Mouse (Mus musculus): ENCODE results near the gene Foxred2.

Foxred2 gene

DNA sequence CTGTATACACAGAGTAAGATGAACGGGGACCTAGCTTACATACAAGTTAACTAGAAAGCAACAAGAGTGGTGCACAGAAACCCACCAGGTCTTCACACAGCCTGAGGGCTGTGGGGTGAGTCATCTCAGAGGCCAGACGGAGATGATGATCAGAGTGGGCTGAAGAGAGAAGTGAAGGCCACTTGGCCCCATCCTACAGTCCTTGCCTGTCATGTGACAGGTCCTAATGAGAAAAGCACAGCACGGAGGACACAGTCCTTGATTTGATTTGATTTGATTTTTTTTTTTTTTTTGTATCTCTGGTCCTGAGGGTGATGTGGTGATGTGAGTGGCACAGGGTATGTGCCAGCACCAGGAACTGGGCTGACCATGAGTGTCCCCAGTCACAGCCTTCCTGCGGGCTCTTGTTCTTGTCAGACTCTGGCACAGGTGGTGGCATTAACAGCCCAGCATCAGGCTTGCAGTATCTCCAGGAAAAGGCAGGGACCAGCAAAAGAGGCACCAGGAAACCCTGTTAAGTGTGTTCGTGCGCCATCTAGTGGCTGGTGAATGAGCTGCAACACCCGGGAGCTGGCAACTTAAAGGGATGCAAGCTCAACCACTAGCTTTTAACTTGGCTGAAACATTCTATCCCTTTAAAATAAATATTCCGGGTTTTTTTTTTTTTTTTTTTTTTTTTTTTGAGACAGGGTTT, 39.5 kb downstream of the Foxred2 start:
- DNase-seq (ENCODE audit: low spot score): peak; percentile 98

DNA sequence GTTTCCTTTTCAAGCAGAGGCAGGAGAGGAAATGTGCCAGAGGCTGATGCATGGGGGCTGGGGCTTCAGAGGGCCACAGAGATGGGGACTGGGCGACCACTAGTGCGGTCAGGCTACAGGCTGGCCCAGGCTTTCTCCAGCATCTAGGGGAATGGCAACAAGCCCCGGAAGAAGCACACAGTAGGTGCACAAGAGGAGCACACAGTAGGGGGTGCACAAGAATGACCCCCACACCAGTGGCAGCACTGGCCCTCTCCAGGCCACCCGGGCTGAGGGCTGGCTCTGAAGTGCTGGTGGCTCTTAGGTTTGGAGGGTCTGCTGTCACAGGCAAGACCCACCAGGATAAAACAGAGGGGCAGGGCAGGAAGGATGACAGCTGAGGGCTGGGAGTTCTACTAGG, 41.2 kb downstream of the Foxred2 start:
- DNase-seq (ENCODE audit: low spot score): no peak

DNA sequence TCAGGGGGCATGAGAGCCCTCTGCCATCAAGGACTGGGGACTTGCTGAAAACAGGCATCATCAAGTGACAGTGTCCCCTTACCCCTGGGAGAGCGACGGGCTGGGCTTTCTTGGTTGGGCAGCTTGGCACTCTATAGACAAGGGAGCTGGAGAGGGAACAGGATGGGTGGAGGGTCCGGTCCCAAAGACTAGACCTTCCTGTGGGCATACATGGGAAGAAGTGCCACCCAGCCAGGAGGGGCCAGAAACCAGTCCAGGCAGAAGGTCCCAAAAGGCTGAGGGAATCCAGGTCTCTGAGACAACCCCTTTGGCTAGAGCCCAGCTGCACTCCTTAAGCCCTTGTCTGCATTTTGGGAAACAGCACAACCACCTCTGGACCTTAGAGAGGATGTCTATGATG, 42.0 kb downstream of the Foxred2 start:
- no peak for DNase-seq (ENCODE audit: low spot score)

DNA sequence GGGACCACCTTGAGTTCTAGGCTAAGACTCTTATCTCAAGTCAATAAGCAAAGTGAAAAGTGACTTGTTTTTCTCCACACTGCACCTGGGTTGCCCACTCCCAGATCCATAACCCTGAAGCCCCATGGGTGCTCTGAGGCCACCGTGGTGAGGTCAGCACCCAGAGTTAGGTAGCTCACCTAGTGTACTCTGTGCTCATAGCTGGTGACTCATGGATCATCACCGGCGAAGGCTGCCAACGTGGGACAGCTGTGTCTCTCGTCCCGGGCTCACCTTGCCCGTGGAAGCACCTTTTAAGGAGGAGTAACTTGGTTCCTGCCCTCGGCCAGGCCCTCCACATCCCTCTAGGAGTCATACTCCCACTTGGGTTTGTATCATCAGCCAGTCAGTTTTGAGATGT, 43.5 kb downstream of the Foxred2 start:
- DNase-seq (ENCODE audit: low spot score): no peak

DNA sequence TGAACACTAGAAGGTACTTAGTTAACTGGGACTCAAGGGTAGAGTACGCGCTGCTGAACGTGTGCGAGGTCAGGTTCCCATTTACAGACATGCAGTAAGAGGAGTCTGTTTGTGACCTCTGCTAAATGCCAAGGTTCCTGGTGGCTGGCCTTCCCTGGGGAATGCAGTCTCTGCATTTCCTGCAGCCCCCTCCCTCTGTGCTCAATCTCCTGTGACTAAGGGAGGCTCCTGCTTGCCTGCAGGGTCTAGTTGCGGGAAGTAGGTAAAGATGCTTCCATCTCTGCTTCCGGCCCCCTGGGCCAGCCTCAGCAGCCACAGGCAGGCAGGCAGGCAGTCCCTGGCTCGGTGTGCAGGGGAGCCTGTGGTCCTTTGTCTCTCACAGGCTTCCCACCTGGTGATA, 43.9 kb downstream of the Foxred2 start:
- DNase-seq (ENCODE audit: low spot score): no peak

DNA sequence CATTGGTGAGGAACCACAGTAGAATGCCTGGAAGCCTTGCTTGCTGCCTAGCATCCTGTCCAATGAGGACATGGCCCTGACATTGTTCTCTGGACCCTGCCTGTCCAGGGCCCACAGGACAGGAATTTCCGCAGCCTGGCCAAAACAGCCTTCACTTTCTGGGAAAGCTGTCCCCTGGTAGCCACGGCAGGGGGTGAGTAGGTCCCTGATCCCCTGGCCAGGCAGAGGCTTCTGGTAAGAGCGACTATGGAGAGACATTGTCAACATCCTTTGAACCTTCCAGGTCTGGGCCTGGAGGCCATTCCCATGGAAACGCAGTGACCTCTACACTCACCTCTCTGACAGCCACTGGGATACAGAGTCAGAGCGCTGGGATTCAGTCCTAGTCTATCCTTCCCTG, 44.5 kb downstream of the Foxred2 start:
- no peak for DNase-seq (ENCODE audit: low spot score)

DNA sequence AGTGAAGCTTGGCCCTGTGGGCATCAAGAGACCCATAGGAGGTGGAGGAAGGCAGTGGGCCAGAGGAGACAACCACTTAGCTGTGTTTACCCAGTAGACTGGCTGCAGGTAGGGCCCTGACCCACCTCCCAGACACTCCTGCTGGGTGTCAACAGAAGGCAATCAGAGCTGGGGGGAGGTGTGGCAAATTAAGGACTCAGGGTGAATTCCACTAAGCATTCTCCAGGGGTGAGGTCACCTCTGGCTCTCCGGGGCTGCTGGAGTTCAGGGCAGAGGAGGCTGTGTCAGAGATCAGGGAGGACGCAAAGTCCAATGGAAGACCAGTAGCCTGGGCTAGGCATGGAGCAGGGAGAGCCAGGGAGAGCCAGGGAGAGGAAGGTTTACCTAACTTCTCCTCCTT, 45.5 kb downstream of the Foxred2 start:
- DNase-seq (ENCODE audit: low spot score): no peak

DNA sequence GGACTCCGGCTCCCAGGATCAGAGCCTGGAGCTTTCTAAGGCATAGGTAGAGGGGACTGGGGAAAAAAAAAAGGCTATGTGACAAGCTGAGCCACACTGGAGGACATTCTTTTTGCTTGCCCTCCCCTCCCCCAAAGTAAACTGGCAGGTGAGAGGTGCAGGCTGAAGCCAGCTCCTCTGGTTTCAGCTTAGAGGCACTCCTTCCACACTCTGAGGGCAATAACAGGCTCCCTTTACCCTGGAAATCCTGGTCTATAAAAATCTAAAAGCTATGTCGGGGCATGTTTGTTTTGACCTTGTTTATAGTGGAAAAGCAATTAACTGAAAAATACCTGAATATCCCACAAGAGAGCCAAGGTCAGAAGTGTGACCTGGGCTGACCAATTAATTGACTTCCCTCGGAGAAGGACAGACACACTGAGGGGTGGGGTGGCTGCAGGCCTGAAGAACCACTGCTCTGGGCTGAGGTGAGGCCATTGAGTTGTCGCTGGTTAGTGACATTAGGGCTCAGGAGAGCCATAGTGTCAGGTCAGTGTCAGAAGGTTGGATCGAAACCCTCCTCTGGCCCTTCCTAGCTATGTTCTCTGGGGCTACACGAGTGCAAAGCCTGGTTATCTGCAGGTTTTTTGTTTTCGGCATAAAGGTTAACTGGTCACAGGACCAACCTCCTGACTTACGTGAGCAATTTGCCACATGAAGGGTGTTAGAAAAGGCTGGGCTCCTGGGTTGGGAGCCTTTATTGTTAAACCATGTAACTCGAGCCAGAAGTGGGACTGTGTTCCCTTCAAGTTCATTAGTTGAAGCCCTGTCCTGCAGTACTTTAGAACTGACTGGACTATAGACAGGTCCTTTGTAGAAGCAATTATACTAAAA, 48.6 kb downstream of the Foxred2 start:
- DNase-seq (ENCODE audit: low spot score): no peak

DNA sequence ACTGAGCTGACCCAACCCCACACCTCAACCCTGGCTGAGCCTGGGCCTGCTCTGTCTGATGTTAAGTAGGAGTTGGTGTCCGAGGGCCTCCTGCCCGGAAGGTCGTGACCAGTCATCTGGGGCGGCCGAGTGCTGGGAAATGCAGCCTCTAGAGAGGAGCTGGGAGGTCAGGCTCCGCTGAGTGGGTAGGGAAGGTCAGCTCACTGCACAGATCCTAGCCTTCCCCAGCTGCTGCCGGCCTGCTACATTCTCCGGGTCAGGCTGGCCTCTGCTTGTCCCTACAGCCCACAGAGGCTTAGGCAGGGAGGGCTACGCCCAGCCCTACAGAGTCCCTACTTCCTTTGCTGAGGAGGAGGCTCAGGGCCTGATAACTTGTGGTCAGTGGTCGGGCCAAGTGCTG, 50.0 kb downstream of the Foxred2 start:
- no peak for DNase-seq (ENCODE audit: low spot score)

DNA sequence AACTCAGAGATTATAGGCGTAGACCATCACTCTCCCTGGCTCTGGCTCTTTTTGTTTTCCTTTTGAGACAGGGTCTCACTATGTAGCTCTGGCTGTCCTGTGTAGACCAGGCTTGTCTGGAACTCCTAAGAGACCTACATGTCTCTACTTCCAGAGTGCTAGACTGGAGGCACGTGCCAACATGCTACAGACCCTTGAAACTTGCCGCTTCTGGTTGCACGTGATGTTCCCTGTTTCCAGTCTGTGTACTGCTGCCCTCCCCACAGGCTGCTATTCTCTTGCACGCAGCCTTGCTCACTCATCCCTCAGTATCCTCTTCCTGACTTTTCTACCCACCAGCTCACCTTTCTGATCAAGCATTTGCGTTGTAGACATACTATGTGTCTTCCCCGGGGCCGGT, 50.4 kb downstream of the Foxred2 start:
- DNase-seq (ENCODE audit: low spot score): no peak

DNA sequence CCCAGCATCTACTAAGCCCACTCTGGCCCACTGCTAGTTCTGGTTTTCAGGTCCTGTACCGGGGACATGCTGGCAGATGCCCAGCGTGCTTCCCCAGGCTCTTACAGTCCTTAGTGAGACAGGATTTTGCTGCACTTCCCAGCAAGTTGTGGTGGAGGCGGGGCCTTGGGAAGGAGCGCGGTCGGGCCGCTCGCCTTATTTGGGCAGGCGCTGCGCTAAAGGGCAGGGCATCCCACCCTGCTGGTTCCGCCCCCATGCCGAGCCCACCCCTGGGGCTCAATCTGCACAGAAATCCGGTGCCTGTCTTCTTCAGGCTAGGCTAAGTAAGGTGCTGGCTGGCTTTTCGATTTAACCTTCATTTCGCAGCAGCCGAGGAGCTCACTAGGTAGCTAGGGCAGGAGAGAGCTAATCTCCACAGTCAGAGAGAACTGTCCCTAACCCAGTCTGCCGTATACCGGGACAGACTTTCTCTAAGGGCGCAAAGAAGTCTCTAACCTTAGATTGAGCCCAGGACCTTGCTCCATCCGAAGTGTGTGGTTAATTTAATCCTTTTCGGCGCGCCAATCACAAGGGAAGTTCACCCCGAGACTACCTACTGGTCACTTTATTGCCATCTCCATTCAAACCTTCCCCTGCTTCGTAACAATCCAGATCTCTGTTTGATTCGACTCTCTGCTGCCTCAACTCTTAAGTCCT, 51.1 kb downstream of the Foxred2 start:
- peak; percentile 72 for DNase-seq (ENCODE audit: low spot score)

DNA sequence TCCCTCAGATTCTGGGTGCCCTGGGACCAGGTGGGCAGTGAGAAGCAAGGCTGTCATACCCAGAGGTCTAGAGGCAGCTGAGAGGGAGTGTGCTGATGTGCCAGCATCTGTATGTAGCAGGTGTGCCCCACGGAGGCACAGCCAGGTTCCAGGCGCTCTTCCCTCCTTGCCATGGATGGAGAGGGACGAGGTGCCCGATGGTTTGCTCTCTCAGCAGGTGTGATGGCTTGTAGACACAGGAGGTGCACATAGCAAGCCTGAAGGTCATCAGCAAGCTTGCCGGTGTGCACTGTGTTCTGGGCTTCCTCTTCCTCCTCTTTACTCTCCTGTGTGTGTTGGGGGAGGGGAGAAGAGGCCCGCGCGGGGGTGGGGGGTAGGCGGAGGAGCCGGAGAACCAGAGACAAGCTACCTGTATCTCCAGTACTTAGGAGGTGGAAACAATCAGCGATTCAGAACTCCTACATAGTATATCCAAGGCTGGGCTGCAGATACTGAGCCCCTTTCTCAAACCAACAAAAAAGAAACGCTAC, 52.1 kb downstream of the Foxred2 start:
- DNase-seq (ENCODE audit: low spot score): no peak

DNA sequence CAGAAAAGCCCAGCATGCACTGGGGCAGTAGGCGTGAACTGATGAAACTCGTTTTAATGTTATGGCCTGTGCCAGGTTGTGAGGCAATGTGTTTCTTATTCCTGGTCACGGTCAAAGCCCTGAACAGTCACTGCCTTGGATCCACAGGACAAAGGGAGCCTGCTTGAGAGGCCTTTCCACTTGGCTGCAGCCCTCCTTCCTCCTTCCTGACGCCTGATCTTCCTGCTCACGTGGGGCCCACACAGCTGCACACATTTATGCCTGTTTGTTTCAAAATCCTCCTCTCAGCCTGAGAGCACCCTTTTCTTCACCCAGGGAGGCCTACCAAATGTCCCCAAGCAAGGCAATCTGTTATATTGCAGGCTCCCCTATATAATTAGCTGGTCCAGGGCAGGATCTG, 53.3 kb downstream of the Foxred2 start:
- DNase-seq (ENCODE audit: low spot score): peak; percentile 46

DNA sequence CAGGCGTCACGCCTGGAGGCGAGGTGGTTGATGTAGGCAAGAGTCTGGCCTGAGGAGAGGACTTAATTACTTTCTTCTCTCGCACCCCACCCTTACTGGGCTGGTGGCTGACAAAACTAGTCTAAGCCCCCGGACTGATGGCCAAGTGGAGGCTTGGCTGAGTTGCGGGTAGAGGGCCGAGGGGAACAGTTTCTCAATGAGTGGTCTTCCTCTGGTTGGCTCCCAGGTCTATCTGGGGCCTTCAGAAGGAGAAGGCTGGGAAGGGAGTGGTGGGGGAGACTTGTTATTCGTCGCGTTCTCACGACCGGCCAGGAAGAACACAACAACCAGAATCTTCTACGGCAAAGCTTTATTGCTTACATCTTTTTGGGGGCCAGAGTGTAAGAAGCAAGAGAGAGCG, 61.6 kb downstream of the Foxred2 start:
- DNase-seq (ENCODE audit: low spot score): no peak

DNA sequence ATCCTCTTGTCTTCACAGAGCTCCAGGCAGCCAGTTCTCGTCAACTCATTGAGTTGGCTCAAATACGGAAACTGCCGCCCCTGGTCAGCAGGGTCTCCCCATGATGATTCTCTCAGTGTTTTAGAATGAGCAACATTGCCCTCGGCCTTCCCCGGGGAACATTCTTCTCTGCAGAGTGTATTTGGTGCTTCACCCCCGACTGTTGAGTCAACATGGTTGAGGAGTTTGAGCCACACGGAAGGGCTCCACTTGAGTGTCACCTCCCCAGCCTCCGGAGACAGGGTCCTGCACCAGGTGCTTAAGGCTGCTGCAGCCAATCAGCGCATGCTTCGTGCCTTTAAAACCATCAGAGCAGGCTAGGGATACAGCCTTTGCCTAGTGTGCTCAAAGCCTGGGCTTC, 63.2 kb downstream of the Foxred2 start:
- DNase-seq (ENCODE audit: low spot score): no peak

DNA sequence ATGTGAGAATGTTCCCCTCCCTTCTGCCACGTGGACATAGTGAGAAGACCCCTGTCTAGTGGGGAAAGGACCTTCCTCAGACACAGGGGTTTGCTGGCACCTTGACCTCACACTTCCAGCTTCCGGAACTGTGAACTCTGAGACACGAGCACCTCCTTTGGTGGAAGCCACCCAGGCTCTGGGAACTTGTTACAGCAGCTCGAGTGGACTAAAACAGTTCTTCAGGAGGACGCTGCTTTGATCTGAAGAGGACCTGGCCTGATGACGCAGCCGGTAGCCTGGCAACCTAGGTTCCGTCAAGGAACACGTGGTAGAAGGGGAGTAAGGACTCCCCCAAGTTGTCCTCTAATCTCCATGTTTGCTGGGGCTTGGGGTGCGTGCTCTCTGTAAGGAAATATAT, 64.1 kb downstream of the Foxred2 start:
- DNase-seq (ENCODE audit: low spot score): no peak

DNA sequence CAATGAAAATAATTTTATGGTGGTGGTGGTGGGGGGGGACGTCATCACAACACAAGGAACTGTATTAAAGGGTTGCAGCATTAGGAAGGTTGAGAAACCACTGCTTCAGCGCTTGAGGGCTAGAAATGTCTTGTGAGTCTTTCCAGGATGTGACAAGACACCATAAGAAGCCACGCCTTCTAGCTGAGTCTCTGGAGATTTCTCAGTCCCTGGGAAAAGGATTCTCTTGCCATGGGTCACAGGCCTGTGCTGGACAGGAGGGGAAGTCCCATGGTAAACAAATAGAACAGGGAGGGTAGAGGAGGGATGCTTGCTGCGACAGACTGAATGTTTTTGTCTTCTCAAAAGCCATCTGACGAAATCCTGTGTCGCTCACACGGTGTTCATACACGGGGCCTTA, 64.8 kb downstream of the Foxred2 start:
- DNase-seq (ENCODE audit: low spot score): peak; percentile 52
